Mouse (Mus musculus): ENCODE data around the gene Cytip. TPM values are rescaled to one million over a fixed set of nuclear protein-coding genes. Genes with fewer than 3 reads are reported as not detected.

Cytip gene
- polyA plus RNA-seq, 2 experiments, result 1.6 to 3.2 TPM

GRCm38 (mm10) chr2:58174476-58175286, 20.7 kb downstream of the Cytip start:
- Histone ChIP-seq H3K27ac (replicated peaks; ENCODE audit: low read depth, low read length) (no peak overlapping the region), H3K9ac (ENCODE audit: low read depth, low read length, severe bottlenecking) (no peak overlapping the region), H3K4me2 (replicated peaks; ENCODE audit: low read depth, low read length, severe bottlenecking) (no peak overlapping the region), H3K4me1 (ENCODE audit: control insufficient read depth, insufficient read depth, low read length) (peaks cover 7% of the 10 kb centered on the region; the same call in 1 of the 2 replicates), H3K36me3 (ENCODE audit: control insufficient read depth, insufficient read depth, low read length) (no peaks in the 10 kb centered on the region), H3K4me3 (replicated peaks; ENCODE audit: low read length) (no peak overlapping the region), H3K9me3 (ENCODE audit: control insufficient read depth, low read length) (no peaks in the 10 kb centered on the region), H3K27me3 (ENCODE audit: control insufficient read depth, insufficient read depth, low read length) (no peaks in the 10 kb centered on the region)
- TF ChIP-seq POLR2A (IDR thresholded peaks at IDR 0.05; ENCODE audit: borderline replicate concordance, extremely low read depth, insufficient read depth, insufficient read length), result no peak
- no peak for DNase-seq (ENCODE audit: low spot score)
- ATAC-seq (ENCODE audit: low FRiP score, low read depth), result no peak
- WGBS, result 69% methylated on average over 9 of the region's 9 CpGs

- TF ChIP-seq POLR2A (IDR thresholded peaks at IDR 0.05; ENCODE audit: borderline replicate concordance, extremely low read depth, insufficient read depth, insufficient read length), result no peak
- no peak overlapping the region for H3K27ac ChIP-seq (replicated peaks; ENCODE audit: low read depth, low read length)
- 86% methylated on average over 3 of the region's 3 CpGs for WGBS
These were observed 22.4 kb downstream of the Cytip start for GRCm38 (mm10) chr2:58172963-58173362.

GRCm38 (mm10) chr2:58169173-58169572, 26.2 kb downstream of the Cytip start:
- 83% methylated on average over 2 of the region's 2 CpGs for WGBS
- Histone ChIP-seq H3K9me3 (ENCODE audit: control insufficient read depth, low read length) (no peaks in the 10 kb centered on the region), H3K36me3 (ENCODE audit: control insufficient read depth, insufficient read depth, low read length) (no peaks in the 10 kb centered on the region), H3K4me3 (replicated peaks; ENCODE audit: low read length) (no peak overlapping the region), H3K27me3 (ENCODE audit: control insufficient read depth, insufficient read depth, low read length) (no peaks in the 10 kb centered on the region), H3K27ac (replicated peaks; ENCODE audit: low read depth, low read length) (no peak overlapping the region), H3K4me2 (replicated peaks; ENCODE audit: low read depth, low read length, severe bottlenecking) (no peak overlapping the region), H3K4me1 (ENCODE audit: control insufficient read depth, insufficient read depth, low read length) (no peaks in the 10 kb centered on the region), H3K9ac (ENCODE audit: low read depth, low read length, severe bottlenecking) (no peak overlapping the region)
- no peak for TF ChIP-seq POLR2A (IDR thresholded peaks at IDR 0.05; ENCODE audit: borderline replicate concordance, extremely low read depth, insufficient read depth, insufficient read length)
- DNase-seq (ENCODE audit: low spot score), result no peak
- ATAC-seq (ENCODE audit: low FRiP score, low read depth), result no peak

More at GRCm38 (mm10) chr2:58172963-58173362, 22.4 kb downstream of the Cytip start:
- H3K9me3 ChIP-seq (ENCODE audit: control insufficient read depth, low read length), result no peaks in the 10 kb centered on the region
- peaks cover 7% of the 10 kb centered on the region; the same call in 1 of the 2 replicates for H3K4me1 ChIP-seq (ENCODE audit: control insufficient read depth, insufficient read depth, low read length)
- no peak overlapping the region for H3K9ac ChIP-seq (ENCODE audit: low read depth, low read length, severe bottlenecking)
- no peak for ATAC-seq (ENCODE audit: low FRiP score, low read depth)
- no peak overlapping the region for H3K4me2 ChIP-seq (replicated peaks; ENCODE audit: low read depth, low read length, severe bottlenecking)
- no peak for DNase-seq (ENCODE audit: low spot score)
- no peak overlapping the region for H3K4me3 ChIP-seq (replicated peaks; ENCODE audit: low read length)
- H3K36me3 ChIP-seq (ENCODE audit: control insufficient read depth, insufficient read depth, low read length), result no peaks in the 10 kb centered on the region
- no peaks in the 10 kb centered on the region for H3K27me3 ChIP-seq (ENCODE audit: control insufficient read depth, insufficient read depth, low read length)

- no peak overlapping the region for H3K4me2 ChIP-seq (replicated peaks; ENCODE audit: low read depth, low read length, severe bottlenecking)
- no peaks in the 10 kb centered on the region for H3K27me3 ChIP-seq (ENCODE audit: control insufficient read depth, insufficient read depth, low read length)
- no peaks in the 10 kb centered on the region for H3K9me3 ChIP-seq (ENCODE audit: control insufficient read depth, low read length)
These were observed 27.7 kb downstream of the Cytip start for GRCm38 (mm10) chr2:58167654-58168053.

GRCm38 (mm10) chr2:58166764-58167163, 28.6 kb downstream of the Cytip start:
- no peaks in the 10 kb centered on the region for H3K36me3 ChIP-seq (ENCODE audit: control insufficient read depth, insufficient read depth, low read length)
- ATAC-seq (ENCODE audit: low FRiP score, low read depth), result no peak

More at GRCm38 (mm10) chr2:58167654-58168053, 27.7 kb downstream of the Cytip start:
- DNase-seq (ENCODE audit: low spot score), result no peak
- Histone ChIP-seq H3K27ac (replicated peaks; ENCODE audit: low read depth, low read length) (no peak overlapping the region), H3K36me3 (ENCODE audit: control insufficient read depth, insufficient read depth, low read length) (no peaks in the 10 kb centered on the region), H3K4me1 (ENCODE audit: control insufficient read depth, insufficient read depth, low read length) (no peaks in the 10 kb centered on the region), H3K9ac (ENCODE audit: low read depth, low read length, severe bottlenecking) (no peak overlapping the region), H3K4me3 (replicated peaks; ENCODE audit: low read length) (no peak overlapping the region)
- no peak for TF ChIP-seq POLR2A (IDR thresholded peaks at IDR 0.05; ENCODE audit: borderline replicate concordance, extremely low read depth, insufficient read depth, insufficient read length)
- WGBS, result 84% methylated on average over 3 of the region's 3 CpGs
- no peak for ATAC-seq (ENCODE audit: low FRiP score, low read depth)

More at GRCm38 (mm10) chr2:58166764-58167163, 28.6 kb downstream of the Cytip start:
- Histone ChIP-seq H3K4me2 (replicated peaks; ENCODE audit: low read depth, low read length, severe bottlenecking) (no peak overlapping the region), H3K4me1 (ENCODE audit: control insufficient read depth, insufficient read depth, low read length) (no peaks in the 10 kb centered on the region), H3K4me3 (replicated peaks; ENCODE audit: low read length) (no peak overlapping the region), H3K27ac (replicated peaks; ENCODE audit: low read depth, low read length) (no peak overlapping the region), H3K27me3 (ENCODE audit: control insufficient read depth, insufficient read depth, low read length) (no peaks in the 10 kb centered on the region), H3K9ac (ENCODE audit: low read depth, low read length, severe bottlenecking) (no peak overlapping the region), H3K9me3 (ENCODE audit: control insufficient read depth, low read length) (no peaks in the 10 kb centered on the region)
- WGBS, result 65% methylated on average over 2 of the region's 2 CpGs
- DNase-seq (ENCODE audit: low spot score), result no peak
- TF ChIP-seq POLR2A (IDR thresholded peaks at IDR 0.05; ENCODE audit: borderline replicate concordance, extremely low read depth, insufficient read depth, insufficient read length), result no peak
